ENCODE assay signal across 32 mouse cellular contexts in the genomic region with DNA sequence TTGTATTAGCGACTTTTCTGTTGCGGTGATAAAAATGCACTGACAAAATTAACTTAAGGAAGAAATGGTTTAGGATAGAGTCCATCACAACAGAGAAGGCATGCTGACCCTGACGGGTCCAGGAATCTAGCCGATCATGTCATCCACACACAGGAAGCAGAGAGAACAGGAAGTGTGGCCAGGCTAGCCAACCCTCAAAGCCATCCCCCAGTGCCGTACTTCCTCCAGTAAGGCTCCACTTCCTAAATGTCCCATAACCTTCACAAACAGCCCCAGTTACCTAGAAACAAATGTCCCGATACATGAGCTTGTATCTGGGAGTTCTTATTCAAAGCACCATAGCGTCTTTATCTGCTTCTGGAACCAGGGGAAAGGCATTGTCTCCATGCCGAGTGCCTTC. TPM values are rescaled to one million over a fixed set of nuclear protein-coding genes. Genes with fewer than 3 reads are reported as not detected.
"Had no signal": no experiment of that assay in that cellular context is flagged by ENCODE, and none has a peak within 500 bp of the region (broad histone marks: within the 10 kb centered on the region; RNA-seq: fewer than 3 reads in every experiment).

No protein-coding gene starts in this region.

- H3K9ac ChIP-seq: limb, embryonic 12.5 days; limb, embryonic 13.5 days; limb, embryonic 15.5 days; liver, embryonic 12.5 days; liver, embryonic 13.5 days; liver, embryonic 14.5 days; liver, embryonic 15.5 days; liver, postnatal 0 days; lung, embryonic 14.5 days; lung, embryonic 15.5 days; midbrain, embryonic 12.5 days; midbrain, embryonic 13.5 days; midbrain, embryonic 15.5 days; neural tube, embryonic 12.5 days had no signal

- H3K9me3 ChIP-seq: limb, embryonic 10.5 days; limb, embryonic 12.5 days; limb, embryonic 13.5 days; limb, embryonic 15.5 days; liver, embryonic 12.5 days; liver, embryonic 13.5 days; liver, embryonic 15.5 days; lung, embryonic 15.5 days; midbrain, embryonic 10.5 days; midbrain, embryonic 12.5 days; midbrain, embryonic 13.5 days; midbrain, embryonic 15.5 days; neural tube, embryonic 12.5 days had no signal

- H3K4me2 ChIP-seq: limb, embryonic 12.5 days; limb, embryonic 13.5 days; limb, embryonic 15.5 days; liver, embryonic 12.5 days; liver, embryonic 13.5 days; liver, embryonic 15.5 days; lung, embryonic 14.5 days; lung, embryonic 15.5 days; midbrain, embryonic 11.5 days; midbrain, embryonic 12.5 days; midbrain, embryonic 13.5 days; midbrain, embryonic 15.5 days; neural tube, embryonic 12.5 days had no signal

- H3K36me3 ChIP-seq: limb, embryonic 10.5 days; limb, embryonic 12.5 days; limb, embryonic 13.5 days; limb, embryonic 15.5 days; liver, embryonic 12.5 days; liver, embryonic 13.5 days; liver, embryonic 15.5 days; lung, embryonic 15.5 days; midbrain, embryonic 10.5 days; midbrain, embryonic 12.5 days; midbrain, embryonic 13.5 days; midbrain, embryonic 15.5 days; neural tube, embryonic 12.5 days had no signal

- ATAC-seq: liver, embryonic 12.5 days; liver, postnatal 0 days; lung, postnatal 0 days; midbrain, embryonic 13.5 days; midbrain, embryonic 15.5 days; midbrain, embryonic 16.5 days had no signal

- H3K4me1 ChIP-seq: limb, embryonic 10.5 days; limb, embryonic 12.5 days; limb, embryonic 13.5 days; limb, embryonic 15.5 days; liver, embryonic 12.5 days; liver, embryonic 13.5 days; liver, embryonic 15.5 days; lung, embryonic 15.5 days; megakaryocyte, embryonic 14.5 days; midbrain, embryonic 10.5 days; midbrain, embryonic 12.5 days; midbrain, embryonic 13.5 days; midbrain, embryonic 15.5 days; neural tube, embryonic 12.5 days had no signal

- H3K4me3 ChIP-seq: left cerebral cortex, adult 2 months; limb, embryonic 10.5 days; limb, embryonic 12.5 days; limb, embryonic 13.5 days; limb, embryonic 15.5 days; liver, embryonic 12.5 days; liver, embryonic 13.5 days; liver, embryonic 15.5 days; lung, embryonic 15.5 days; megakaryocyte, embryonic 14.5 days; midbrain, embryonic 10.5 days; midbrain, embryonic 12.5 days; midbrain, embryonic 13.5 days; midbrain, embryonic 15.5 days; myocyte; neural tube, embryonic 12.5 days had no signal

- DNase-seq: left cerebral cortex, postnatal 4 days; liver, embryonic 13.5 days; liver, postnatal 0 days; lung, adult 18-20 months; lung, adult 2 months; lung, embryonic 14.5 days; lung, postnatal 10 days; lung, postnatal 14 days; lung, postnatal 36 days; lung, postnatal 4 days; midbrain, embryonic 14.5 days had no signal

- H3K27ac ChIP-seq: left cerebral cortex, adult 2 months; limb, embryonic 10.5 days; limb, embryonic 12.5 days; limb, embryonic 13.5 days; limb, embryonic 15.5 days; liver, embryonic 12.5 days; liver, embryonic 13.5 days; liver, embryonic 14.5 days; liver, embryonic 15.5 days; lung, embryonic 15.5 days; macrophage; midbrain, embryonic 10.5 days; midbrain, embryonic 12.5 days; midbrain, embryonic 13.5 days; midbrain, embryonic 15.5 days; neural tube, embryonic 12.5 days had no signal

- H3K27me3 ChIP-seq: limb, embryonic 12.5 days; limb, embryonic 13.5 days; limb, embryonic 15.5 days; liver, embryonic 12.5 days; liver, embryonic 13.5 days; liver, embryonic 15.5 days; lung, embryonic 15.5 days; megakaryocyte, embryonic 14.5 days; midbrain, embryonic 12.5 days; midbrain, embryonic 13.5 days; midbrain, embryonic 15.5 days; neural tube, embryonic 12.5 days had no signal

RNA-seq across cellular contexts. Expression of gene Cachd1, which starts 32.9 kb away (rescaled TPM):
- total RNA-seq: monocyte, adult 5-6 weeks had no signal
- polyA plus RNA-seq: macrophage had no signal
